Mouse (Mus musculus): Measurements from ENCODE around the gene Sesn1.
A peak's percentile ranks its signal among the peaks of the same experiment; 100 is the strongest.

Gene Sesn1

DNA sequence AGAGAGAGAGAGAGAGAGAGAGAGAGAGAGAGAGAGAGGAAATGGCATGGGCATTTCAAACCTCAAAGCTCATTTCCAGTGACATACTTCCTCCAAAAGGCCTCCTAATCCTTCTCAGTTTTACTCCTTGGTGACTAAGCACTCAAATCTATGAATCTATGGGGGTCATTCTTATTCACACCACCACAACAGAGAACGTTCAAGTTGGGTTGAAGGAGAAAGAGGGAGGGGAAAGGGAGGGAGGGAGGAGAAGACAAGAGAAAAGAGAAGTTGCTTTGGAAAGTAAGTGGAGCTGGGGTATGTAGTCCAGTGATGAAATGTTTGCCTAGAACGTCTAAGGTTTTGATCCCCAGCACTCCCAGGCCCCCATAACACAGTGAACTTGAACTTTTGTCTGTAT is 60.4 kb downstream of the Sesn1 start:
- DNase-seq (ENCODE audit: low read depth, low spot score), result no peak

DNA sequence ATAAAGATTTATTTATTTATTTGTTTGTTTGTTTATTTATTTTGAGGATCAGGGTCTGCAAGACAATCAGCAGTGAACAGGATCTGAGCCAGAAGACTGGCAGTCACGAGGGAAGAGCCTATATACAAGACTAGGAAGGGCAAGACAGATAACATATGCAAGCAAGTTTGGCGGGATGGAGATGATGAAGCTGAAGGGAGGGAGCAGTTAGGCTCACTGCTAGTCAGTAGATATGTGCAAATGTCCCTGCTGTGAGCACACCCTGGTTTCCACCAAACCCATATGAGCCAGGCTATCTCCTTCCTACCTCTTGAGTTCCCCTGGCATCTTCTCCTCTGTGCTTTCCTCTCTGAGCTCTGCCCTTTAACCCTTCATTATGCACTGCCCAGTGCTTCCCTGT is 61.8 kb downstream of the Sesn1 start:
- DNase-seq (ENCODE audit: low read depth, low spot score), result no peak

DNA sequence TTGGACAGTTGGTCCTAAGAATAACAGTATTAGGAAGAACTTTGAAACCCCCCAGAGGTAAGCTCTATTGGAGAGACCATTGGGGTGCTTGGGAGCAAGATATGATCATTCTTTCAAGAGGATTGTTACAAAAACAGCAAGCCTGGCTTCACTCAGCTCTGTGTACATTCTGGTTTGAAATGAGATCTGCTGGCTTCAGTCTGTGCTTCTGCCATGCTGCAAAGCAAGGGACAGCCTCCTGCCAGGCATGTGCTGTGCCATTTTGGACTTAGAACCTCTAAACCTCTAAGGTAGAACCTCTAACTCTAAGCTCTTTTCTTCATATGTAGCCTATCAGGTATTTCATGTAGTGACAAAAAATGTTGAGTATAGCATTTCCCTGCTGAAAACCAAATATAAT is 65.9 kb downstream of the Sesn1 start:
- DNase-seq (ENCODE audit: low read depth, low spot score), result no peak

DNA sequence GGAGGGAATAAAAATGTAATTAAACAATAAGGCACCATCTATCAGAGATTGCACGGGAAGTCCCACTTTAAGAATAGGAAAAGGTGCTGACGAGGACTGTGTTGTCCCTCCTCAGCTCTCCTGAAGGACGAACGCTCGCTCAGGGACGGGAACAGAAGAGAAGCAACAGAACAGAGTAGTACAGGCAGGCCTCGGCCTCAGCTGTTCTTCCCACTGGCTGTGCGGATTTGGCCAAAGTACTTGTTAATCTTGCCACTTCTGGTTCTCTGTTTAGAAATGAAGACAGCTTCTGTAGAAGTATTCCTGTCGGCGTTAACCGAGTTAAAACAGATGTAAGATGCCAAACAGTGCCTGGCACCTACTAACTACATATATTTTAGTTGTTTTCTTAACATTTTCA is 68.6 kb downstream of the Sesn1 start:
- no peak for DNase-seq (ENCODE audit: low read depth, low spot score)

DNA sequence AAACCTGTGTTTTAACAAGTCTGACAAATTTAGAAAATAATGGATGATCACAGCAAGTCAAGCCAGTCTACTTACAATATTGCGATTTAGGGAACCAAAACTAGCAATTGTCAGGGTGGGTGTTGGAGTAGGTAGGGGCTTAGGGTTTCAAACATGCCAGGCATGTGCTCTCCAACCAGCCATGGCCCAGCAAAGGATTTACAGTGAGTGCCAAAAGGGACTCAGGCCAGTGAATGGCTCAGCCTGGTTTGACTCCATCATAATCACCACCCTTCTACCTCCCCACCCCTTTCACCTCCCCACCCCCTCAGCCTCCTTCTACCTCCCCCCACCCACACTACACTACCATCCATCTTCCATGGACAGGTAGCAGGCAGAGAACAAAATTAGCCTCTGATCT is 69.9 kb downstream of the Sesn1 start:
- DNase-seq (ENCODE audit: low read depth, low spot score), result no peak

DNA sequence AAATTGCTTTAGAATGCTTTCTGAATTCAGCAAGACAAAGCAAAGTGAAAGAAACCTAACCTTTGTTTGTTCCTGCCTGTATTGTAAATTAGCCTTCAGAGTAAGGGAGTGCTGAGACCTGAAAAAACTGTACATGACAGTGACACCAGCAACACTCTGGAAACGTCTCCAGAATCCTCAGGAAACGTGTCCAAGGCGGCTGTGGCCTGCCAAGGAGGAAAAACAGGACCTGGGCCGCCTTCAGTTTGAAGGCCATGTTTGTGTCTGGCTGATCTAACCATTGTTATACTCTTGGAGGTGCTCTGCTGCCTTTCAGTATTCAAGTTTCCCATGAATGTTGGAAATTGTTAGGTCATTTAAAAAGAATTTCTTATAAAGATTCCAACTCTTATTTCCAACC is 70.5 kb downstream of the Sesn1 start:
- DNase-seq (ENCODE audit: low read depth, low spot score), result no peak

DNA sequence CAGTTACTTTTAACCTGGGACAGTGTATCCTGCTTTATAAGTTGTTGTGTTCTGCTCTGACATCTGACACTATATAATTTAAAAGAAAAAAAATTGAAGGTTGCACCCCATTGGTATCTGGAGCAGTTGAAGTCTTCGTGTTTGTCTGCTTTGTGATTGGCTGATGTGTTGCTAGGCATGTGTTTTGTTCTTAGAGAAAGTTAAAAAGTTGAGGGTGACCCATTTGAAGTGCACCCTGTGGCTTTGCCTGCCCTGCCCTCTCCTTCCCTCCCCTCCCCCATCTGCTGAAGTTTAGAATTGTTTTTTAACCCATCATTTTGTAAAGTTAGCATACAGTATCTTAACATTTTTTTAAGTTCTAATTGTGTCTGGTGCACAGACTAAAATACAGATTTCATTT is 71.0 kb downstream of the Sesn1 start:
- no peak for DNase-seq (ENCODE audit: low read depth, low spot score)

DNA sequence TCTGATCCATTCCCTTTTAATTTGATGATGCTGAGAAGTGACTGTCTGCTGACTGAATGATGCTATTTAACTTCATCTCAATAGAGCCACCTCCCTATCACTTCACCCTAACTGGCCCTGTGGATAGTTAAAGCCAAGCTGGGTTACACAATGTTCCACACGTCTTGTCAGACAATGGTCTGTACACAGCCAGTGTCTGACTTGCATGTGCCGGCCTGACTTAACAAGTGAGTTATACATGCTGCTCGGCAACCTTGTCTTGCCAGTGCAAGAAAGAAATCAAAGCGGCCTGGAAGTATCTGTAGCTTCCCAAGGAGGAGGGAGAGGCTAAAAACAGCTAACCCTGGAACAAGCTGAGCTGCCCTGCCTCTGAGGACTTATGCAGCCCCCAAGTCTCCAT is 71.7 kb downstream of the Sesn1 start:
- no peak for DNase-seq (ENCODE audit: low read depth, low spot score)

DNA sequence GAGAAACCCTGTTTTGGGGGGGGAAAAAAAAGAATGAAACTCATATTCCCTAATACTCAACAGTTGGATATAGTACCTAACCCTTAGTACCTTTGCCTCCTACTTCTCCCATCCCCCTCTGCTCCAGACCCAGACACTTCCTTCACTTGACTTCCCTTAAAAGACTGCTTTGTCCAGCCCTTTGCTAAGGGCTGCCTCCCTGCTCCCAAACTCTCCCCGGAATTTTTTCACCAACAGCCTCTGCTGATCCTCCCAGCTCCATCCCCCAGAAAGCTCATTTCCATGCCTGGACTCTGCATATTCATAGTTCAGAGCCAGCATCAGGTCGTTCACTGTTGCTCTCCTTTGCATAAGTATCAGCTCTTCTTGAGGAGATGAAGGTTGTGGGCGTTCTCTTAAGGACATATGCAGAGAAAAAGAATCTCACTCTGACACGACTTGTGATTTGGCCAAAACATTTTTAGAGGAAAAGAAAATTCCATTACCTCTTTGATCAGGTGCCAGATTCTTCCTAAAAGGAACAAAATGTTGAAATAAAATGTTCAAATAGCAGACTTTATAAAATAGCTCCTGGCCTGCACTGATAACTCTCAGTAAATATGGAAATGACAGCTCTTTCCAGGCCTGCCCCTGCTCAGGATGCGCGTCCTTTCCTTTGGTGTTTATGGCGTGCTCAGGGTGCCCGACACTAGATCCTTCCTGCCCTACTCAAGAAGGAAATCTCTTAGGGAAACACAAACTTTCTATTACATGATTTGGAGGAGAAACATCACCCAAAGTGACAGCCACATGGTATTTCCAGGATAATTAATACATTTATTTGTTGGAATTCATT is 74.2 kb downstream of the Sesn1 start:
- DNase-seq (ENCODE audit: low read depth, low spot score), result no peak

DNA sequence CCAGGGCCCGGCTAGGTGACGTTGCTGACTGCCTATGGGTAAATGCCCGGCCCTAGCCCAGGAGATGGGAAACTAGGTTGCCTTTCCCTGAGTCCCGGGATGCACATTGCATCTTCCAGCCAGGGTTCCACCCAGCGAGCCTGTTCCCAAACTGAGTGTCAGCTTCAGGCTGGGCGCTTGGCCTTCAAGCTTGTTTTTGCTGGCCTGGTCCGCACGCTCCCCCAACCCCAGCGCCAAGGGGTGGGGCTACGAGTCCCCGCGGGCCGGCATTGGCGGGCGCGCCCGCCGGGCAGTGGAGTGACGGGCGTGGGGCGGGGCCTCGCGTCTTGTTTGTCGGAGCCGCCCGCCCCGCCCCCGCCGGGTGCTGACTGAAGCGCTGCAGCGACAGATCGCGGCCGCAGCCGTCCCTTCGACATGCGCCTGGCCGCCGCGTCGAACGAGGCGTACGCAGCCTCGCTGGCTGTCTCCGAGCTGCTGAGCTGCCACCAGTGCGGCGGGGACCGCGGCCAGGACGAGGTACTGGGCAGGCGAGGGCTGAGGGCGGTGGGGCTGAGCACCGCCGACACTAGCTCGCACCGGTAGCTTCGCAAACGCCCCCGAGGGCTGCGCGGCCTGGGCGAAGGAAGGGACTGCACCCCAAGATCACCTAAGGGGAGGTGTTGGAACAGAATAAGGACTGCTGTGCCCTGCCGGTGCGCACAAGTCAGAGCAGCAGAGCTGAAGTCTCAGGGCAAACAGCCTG is 77.5 kb downstream of the Sesn1 start:
- DNase-seq (ENCODE audit: low read depth, low spot score), result peak; percentile 90

DNA sequence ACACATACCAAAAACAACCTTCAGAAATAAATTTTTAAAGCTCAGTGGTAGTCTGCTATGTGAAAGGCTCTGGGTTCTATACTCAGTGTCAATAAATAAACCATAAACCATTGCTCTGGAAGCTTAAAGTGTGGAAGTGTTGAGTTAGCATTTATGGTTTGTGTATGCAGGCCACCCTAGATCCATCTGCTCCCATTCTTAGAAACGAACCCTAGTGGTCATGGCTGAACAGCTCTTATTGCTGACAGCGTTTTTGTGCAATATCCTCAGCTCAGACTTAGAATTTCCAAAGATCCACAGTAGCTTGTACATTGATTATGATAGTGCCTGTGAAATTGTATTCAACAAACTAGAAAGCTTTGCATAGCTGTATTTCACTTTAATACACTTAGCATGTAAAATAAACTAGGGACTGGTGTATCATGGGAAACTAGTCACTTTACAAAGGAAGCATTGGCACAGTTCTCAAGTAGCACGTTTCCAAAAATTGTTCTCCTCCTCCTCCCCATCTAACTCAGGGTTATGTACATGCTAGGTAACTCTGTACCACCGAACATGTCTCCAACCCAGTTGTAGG is 78.7 kb downstream of the Sesn1 start:
- DNase-seq (ENCODE audit: low read depth, low spot score), result peak; percentile 46

DNA sequence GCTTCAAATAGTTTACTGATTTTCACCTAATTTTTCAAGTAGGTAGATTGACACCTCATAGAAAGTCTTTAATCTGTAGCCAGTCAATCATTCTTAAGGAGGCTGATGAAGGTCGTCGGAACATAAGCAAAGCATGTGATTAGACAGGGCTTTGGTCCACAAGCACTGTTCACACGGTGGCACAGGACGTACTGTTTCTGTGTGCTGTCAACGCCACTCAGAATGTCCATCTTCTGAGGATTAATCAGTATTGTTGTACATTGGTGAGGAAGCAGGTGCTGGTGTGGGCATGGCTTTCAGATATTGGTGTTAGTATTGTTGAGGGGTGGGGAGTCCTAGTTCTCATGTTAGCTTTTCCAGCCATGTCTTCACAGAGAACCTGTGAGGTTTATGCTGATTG is 79.8 kb downstream of the Sesn1 start:
- DNase-seq (ENCODE audit: low read depth, low spot score), result no peak

DNA sequence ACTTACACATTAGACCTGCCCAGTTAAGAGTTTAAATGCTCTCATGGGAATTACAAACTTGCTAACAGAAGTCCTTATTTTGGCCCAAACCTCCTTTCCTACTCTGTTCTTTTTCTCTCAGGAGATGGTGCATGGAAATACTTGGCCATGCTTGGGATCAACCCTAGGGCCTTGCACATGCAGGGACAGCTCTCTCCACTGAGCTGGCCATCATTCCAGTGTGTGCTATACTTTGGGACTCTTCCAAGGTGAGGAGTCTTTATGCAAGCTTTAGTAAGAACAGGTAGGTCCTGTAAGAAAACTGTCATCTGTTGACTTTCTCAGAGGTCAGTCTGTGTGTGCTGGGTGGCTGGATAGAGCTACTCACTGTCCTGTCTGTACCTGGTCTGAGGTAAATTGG is 80.8 kb downstream of the Sesn1 start:
- no peak for DNase-seq (ENCODE audit: low read depth, low spot score)

DNA sequence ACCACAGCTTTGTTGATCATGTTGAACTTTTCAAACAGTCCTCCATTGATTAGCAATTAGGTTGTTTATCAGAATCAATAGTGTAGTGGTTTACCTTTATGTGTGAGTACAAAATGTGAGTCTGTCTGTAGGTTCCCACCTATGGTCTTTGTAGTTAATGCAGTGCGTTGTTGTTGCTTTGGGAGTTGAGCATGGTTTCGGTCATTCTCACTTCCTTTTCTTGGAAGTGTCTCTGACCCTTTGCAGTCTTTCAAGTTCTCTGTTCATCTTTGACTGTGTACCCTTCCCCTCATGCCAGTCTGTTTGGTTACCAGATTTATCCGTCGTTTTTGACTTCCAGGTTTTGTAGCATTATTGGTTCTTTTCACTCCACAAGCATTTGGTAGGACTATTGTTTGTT is 81.6 kb downstream of the Sesn1 start:
- no peak for DNase-seq (ENCODE audit: low read depth, low spot score)

DNA sequence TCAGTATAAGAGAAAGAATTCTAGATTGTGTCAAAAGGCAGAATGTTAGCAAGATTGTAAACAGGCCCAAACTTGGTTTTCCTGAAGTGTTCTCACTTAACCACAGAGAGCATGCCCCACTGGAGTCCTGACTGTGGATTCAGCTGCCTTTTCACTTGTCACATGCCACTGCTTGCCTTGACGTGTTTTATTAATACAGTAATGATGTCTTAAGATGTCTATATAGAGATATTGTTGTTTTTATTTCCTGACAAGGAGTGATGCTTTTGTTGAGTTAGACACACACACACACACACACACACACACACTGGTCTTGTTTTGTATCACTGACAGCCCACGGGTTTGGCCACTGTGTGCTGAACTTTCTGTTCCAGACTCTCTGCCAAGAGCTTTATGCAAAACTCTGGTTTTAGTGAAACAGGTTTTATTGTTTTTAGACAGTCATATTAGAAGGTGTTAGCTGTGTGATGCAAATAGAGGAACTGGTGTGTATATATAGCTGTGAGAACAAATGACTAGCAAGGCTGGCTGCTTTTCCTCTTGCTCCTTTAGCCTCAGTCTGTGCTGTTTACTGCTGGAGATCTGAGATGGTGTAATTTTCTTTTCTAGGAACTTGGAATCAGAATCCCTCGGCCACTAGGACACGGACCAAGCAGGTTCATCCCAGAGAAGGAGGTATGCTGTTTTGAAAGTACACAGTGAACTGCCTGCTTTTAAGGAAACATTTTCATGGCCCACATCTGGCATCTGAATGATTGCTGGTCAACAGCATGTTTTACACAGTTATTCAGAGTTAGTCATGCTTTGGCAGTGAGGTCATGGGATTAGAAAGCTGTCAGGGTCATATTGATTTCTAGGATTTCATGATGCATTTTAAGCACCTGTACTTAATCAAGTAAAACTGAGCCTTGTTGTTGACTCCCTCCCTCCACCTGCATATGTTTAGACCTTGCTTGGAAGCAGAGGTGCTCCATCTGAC is 84.0 kb downstream of the Sesn1 start:
- no peak for DNase-seq (ENCODE audit: low read depth, low spot score)

DNA sequence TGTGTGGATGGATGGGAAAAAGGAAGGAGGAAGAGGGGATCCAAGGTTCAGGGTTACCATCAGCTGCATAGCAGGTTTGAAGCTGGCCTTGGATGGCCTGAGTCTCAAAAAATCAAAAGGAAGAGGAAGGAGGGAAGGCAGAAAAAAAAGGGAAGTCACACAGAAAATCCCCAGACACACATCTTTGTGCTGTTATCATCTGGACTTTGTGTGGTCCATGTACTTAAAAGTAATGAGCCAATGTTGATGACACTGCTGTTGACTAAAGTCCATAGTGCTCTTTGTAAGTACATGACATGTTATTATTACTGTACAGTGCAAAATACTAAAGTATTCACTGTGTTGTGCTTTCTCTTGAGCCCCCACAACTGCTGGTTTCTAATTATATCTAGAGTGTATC is 86.7 kb downstream of the Sesn1 start:
- DNase-seq (ENCODE audit: low read depth, low spot score), result no peak

DNA sequence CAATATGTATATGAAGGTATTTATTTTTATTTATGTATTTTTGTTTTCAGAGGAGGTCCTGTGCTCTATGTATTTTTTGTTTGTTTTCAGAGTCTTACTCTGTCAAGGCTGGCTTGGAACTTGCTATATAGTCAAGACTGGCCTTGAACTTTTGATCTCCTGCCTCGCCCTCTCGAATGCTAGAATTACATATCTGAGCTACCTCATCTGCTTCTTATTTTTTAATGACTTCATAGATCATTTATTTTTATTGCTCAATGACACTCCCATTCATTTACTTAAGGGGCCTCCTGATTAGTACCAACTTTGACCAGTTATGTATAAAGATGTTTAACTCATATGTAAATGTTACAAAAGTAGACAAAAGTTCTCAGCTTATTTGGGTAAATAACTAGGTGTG is 87.1 kb downstream of the Sesn1 start:
- no peak for DNase-seq (ENCODE audit: low read depth, low spot score)

DNA sequence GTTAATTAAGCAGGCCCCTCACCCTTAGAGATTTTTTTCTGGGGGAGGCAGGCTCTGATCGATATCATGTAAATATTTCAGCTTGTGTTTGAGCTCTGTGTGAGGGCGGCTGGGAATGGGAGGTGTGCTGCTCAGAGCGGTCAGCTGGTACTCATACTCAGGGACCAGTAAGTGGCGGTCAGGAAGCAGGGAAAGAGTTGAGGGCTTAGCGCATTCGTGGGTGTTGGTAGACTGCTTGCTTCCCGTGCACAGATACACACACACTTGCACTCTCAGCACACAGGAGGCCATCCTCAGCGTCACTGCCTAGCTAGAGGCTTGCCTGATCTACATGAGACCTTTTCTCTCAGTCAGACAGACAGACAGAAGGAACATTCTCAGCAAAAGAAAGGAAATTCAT is 91.7 kb downstream of the Sesn1 start:
- no peak for DNase-seq (ENCODE audit: low read depth, low spot score)

DNA sequence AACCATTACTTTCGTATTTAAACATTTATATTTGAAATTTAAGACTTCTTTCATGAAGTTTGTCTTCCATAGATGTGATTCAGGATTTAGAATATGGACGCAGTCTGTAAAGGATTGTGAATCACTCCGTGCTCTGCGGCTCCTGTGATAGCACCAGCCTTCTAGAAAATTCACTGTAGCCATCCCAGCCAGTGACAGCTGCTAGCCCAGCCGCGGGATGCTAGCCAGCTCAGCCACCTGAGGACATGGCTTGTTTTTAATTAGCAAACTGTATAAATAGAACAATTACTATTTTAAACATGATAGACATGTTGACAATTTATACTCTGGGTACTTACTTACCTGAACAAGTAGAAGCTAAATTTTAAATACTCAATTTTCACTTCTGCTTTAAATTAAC is 92.1 kb downstream of the Sesn1 start:
- no peak for DNase-seq (ENCODE audit: low read depth, low spot score)

DNA sequence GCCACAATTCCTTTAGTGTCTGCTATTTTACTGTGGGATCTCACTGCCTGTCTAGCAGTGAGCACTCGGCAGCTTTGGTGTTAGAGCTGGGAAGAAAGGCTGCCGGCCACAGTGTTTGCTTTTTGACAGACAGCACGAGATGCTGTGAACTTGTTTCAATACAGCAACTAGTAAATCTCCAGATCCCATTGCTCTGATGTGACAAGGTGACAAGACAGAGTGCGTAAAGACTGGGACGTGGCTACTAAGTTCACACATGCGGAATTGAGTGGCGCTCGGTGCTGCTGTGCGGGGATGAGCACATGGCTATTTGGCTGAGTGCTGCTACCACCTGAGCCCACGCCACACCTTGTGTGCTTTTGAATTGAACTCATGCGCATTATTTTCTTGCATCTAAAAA is 97.7 kb downstream of the Sesn1 start:
- DNase-seq (ENCODE audit: low read depth, low spot score), result no peak

DNA sequence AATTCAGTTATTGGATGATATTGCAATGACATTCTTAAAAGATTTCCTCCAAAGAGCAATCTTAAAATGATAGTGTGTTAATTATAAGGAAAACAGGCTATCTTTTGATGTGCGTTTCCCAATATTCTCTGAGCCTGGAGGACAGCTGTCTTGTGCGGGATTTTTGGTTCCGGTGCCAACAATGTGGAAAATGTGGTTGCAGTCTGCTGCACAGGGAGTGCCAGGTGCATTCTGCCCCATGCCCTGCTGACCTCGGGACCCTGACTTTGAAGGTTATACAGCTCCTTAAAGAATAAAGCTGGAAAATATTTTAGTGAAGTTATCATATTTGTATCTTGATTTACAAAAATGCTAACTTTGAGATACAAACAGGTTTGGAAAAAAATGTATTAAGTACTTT is 98.2 kb downstream of the Sesn1 start:
- no peak for DNase-seq (ENCODE audit: low read depth, low spot score)

DNA sequence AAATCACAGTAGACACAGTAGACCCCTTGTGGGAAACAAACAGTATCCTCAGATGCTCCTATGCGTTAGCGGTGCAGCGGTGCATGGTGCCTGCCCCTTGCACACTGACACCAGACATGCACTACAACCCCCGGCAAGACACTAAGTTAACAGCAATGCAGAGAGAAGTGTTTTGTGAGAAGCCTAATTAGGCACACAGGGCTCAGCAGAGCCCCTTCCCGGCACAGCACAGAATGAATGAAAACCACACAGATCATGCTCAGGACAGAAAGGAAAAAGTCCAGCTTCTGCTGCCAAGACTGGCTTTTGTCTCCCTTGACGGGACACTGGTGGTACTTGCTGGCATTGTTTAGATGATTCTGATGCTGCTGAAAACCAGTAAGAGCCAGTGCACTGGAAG is 99.2 kb downstream of the Sesn1 start:
- no peak for DNase-seq (ENCODE audit: low read depth, low spot score)
